Mouse (Mus musculus): ENCODE measurements around the gene Stac.
A peak's percentile ranks its signal among the peaks of the same experiment; 100 is the strongest.

The Stac gene

DNA sequence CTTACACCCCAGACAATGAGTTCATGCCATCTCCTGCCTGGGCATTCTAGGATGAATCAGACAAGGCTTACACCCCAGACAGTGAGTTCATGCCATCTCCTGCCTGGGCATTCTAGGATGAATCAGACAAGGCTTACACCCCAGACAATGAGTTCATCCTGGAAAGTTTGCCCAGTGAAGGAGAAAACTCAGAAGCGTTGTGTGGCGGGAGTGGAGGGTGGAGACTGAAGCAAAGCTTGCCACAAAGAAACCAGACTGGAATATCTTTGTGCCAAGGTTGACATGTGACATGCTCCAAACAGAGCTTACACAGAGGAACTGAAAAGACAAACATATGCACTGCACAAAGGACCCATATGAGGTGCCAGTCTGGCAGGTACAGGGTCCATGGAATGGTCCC lies 102.6 kb downstream of the Stac start:
- DNase-seq (ENCODE audit: low read depth), result no peak

DNA sequence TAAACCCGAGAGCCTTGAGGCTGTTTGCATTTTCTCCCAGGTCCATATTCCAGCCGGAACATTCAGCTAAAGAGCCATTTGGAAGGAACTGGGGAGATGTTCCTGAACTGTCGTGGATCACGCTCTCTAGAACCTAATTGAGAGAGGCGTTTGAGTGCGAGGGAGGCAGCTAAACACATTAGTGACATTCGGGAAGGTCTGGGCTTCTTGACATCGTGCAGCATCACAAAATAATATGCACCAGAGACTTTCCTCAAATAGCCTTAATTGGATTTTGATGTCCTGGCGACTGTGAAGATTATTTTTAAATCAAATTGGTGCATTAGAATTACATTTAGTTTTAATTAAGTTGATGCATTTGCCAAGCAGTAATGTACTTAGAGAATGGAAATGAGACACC lies 111.4 kb downstream of the Stac start:
- DNase-seq (ENCODE audit: low read depth), result no peak

- DNase-seq (ENCODE audit: low read depth), result no peak
These were observed 112.7 kb downstream of the Stac start for GRCm38 (mm10) chr9:111577453-111577852.

DNA sequence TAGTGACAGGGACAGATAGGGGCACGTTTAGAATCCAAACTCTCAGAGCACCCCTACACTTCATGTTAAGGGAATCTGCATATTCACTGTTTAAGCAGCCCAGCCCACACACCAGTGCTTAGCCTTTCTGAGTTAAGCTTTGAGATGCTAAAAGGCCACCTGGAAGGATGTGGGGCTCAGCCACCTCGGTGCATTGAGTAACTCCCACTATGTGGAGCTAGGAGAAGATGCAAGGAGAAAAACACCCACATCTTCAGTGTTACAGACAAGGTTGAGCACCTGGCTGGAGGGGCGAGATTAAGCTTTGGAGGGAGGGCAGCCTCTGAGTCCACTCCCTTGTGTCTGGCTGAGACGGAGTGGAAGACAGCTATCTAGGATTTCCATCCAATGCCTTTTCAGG lies 114.3 kb downstream of the Stac start:
- no peak for DNase-seq (ENCODE audit: low read depth)

DNA sequence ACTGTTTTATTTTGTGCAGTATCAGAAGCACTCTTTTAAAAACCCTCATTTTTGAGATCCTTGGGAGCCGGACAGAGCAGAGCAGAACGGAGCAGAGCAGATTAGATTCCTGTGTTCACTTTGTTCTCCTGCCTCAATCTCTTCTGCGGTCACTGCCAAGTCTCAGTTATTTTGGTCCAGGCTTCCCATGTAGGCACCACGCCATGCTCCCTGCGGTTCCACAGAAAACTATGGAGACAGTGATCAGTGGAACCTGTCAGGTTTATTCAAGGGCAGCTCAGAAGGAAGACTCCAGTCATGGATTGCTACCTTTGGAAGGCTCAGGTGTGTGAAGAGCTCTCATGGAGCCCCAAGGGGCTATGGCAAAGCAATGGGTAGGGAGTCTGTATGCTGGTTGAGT lies 116.3 kb downstream of the Stac start:
- no peak for DNase-seq (ENCODE audit: low read depth)

DNA sequence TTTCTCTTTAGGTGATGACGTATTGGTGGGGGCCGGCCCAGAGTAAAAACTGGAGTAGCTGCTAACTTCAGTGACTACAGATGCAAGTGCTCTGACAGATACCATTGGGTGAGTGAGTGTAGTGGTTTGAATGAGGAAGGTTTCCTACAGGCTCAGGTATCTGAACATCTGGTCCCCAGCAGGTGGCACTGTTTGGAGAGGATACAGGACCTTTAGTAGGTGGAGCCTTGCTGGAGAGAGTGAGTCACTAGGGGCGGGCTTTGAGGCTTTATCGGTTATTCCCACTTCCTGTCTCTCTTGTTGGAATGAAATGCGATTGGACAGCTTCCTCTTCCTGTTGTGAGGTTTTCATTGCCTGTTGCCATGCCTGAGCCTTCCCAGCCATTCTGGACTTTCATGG lies 118.5 kb downstream of the Stac start:
- no peak for DNase-seq (ENCODE audit: low read depth)

DNA sequence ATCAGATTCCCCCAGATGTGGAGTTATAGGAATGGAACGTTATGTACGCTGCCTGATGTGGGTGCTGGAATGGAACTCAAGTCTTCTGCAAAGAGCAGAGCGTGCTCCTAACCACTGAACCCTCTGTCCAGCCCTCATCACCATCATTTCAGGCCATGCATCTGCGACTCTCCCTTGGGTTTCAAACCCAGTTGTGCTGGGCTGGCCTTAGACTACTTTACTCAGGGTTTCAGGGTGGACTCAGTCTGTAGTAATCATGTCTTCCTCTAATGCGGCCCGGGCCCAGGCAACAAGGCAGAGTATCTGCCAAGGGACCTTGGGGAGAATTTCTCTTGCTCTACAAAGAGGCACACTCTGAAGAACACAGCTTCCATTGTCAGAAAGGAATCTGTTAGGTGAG lies 126.0 kb downstream of the Stac start:
- no peak for DNase-seq (ENCODE audit: low read depth)

GRCm38 (mm10) chr9:111563226-111563625 lies 126.9 kb downstream of the Stac start:
- no peak for DNase-seq (ENCODE audit: low read depth)

DNA sequence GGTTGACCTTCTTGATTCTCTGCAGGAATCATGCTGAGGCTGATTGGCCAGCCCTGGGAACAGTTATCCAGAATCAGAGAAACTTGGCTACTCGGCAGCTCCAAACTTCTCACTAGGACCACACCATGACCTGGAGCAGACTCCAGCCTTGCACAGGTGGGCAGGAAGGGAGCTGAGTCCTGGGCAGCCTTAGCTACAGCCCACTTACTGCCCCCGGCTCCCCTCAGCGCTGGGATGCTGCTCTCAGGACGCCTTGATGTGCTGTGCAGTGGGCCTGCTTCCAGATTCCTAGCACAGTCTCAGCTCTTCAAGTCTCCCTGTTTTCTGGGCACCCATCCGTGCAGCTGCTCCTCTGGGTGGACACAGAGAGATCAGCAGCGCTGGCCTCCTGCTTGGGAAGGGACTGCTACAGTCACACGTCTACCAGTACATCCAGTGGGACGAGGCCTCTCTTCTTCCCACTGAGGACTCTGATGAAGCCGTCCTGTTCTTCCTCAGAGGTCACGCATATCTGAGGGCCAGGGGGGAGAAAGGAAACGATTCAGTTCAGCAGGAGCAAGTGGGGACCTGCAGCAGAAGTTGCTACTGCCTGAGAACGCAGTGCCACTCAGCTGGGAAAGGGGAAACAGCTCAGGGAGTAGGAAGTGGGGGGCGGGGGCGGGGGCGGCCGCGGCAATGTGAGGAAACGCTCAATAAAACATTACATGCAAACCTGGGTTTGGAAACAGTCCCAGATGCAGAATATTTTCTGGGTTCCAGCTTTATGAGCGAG lies 127.7 kb downstream of the Stac start:
- DNase-seq (ENCODE audit: low read depth), result no peak

DNA sequence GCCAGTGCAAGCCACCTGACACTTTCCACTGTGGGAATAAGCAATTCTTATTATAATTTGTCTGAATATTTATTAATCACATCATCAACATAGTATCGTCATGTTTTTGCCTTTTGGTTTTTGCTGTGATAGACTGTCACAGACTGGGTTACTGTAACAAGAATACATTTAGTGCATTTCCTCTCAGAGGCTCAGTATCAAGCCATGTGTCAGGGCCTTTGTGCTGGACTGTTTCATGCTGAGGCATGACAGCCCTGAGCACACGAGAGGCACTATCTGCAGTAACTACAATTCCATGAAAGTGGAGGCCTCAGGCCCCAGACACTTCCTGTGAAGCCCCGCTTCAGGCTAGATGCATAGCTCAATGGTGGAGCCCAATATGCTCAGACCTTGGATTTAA lies 133.4 kb downstream of the Stac start:
- DNase-seq (ENCODE audit: low read depth), result no peak

DNA sequence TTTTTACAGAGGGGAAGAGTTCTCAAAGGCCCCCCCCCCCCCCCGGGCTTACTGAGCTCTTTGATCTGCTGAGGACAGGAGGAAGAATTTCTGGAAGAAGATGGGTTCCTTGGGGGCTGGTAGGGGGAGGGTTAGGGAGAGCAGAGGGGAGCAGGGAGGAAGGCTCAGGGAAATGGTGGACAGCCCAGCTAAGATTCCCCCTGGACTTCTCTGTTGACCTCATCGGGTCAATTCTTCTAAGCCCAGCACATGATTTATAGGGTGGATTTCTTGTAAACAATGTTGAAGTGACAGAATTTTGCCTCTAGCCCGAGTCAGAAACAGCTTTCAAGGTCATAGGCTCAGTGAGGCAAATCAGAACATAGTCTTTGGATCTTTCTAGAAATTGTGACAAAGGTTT lies 137.3 kb downstream of the Stac start:
- DNase-seq (ENCODE audit: low read depth), result no peak

DNA sequence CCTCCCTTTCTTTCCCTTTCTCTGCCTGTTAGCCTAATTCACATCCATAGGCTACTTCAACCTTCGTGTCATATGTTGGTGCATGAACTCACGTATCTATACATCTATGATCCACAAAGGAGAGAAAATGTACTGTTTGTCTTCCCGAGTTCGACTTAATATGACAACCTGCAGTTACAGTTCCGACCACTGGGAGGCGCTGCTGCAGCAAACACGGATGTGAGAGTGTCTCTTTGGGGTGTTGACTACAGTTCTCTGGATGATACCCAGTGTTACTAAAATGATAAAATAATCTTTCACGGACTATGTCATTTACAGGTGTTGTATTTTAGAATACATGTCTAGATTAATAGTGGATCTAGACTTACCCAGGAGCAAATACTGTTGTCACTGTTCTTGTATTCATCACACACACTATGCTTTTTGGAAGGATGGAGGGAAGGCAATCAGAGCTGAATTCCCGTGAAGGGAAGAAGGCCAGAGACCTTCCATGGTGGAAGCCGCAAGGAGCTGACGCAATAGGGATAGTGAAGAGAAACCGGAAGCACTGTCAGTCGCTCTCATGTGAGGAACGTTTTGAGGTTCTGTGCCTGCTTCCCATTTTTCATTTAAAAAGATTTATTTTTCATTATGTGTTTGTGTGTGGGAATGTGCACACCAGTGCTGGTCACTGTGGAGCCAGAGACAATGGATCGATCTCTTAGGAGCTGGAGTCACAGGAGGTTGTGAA lies 138.5 kb downstream of the Stac start:
- DNase-seq (ENCODE audit: low read depth), result peak; percentile 15

DNA sequence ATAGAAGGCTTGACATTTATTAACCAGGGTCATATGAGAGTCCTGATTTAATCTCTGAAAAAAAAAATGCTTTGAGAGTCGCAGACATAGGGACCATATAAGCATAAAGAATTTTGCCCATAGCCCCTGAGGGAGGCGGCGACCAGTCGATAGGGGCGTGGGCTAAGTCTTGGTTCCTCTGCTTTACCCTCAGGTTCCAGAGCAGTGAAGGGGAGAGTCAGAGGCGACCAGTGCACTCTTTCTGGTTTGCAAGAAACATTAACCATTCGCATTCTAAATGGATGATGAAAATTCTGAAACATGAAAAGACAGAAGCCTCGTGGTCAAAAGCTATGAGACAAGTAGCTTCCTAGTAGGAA lies 139.2 kb downstream of the Stac start:
- no peak for DNase-seq (ENCODE audit: low read depth)

DNA sequence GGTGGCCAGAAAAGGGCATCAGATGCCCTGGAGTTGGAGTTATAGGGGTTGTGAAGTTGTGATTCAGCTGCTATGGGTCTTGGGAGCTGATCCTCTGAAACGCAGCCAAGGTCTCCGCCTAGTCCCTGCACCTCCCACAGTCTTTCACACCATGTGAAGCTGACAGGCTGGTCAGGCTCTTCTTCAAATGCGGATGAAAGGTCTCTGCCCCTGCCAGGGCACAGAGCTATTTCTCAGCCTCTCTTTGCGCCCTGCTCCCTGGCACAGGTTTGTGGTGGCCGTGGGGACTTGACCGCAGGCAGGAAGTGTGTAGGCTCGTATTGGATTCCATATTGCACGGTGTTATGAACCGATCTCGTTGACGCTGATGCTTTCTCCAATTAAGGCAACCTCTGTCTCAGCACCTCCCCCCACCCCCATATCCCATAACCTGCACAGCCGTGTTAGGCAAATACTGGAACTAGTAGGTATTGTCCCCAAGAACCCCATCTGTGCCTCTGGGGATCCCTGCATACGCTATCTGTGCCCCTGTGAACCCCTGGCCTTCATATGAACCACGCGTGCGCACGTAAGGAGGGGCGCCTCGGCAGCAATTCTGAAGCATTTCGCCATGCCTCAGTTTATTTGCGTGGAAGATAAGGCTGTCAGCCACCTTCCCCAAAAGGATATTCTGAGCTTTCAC lies 139.7 kb downstream of the Stac start:
- no peak for DNase-seq (ENCODE audit: low read depth)

- no peak for DNase-seq (ENCODE audit: low read depth)
These were observed 147.5 kb downstream of the Stac start for GRCm38 (mm10) chr9:111542663-111543062.

- no peak for DNase-seq (ENCODE audit: low read depth)
These were observed 154.6 kb downstream of the Stac start for GRCm38 (mm10) chr9:111535445-111536064.

DNA sequence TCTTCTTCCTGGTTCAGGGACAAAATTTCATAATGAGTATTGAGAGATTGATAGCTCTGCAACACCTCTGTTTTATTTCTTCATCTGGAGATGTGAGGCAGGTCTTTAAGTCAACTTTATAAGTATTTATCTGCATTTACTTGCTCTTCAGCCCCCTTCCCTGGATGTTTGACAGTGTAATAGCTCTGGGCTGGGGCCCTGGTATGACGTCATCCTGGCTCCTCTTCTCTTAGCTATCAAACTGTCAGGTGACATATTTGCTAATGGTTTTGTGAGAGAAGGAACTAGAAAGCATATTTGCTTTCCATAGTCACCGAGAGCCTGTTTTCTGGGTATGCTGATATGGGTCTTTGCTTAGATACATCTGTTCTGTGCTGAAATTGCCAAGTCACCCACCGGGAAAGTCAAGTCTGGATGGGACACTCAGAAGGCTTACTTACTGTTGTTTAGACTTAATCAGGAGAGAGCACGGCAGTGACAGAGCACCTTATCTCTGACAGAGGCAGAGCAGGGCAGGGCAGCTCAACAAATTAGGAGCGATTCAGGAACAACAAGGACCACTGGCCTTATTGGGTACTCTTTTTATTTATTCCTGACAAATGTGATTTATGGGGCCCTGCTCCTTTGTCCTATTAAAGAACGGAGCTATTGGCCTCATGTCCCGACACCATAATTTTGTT lies 155.3 kb downstream of the Stac start:
- DNase-seq (ENCODE audit: low read depth), result no peak

DNA sequence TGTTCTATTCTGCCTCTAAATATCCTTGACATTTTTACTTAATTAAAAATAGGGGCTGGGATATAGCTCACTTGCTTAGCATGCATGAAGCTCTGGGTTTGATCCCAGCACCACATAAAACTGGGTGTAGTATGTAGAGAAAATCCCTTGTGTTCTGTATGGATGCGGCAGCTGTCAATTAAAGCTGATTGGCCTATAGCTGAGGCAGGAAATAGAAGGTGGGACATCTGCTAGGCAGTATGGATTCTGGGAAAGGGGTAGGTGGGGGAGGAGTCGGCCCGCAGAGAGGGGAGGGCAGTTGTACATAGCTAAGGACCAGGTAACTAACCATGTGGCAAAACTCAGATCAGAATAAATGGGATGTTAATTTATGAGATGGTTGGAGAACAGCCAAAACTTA lies 166.3 kb downstream of the Stac start:
- DNase-seq (ENCODE audit: low read depth), result no peak

GRCm38 (mm10) chr9:111523111-111523510 lies 167.0 kb downstream of the Stac start:
- DNase-seq (ENCODE audit: low read depth), result no peak

DNA sequence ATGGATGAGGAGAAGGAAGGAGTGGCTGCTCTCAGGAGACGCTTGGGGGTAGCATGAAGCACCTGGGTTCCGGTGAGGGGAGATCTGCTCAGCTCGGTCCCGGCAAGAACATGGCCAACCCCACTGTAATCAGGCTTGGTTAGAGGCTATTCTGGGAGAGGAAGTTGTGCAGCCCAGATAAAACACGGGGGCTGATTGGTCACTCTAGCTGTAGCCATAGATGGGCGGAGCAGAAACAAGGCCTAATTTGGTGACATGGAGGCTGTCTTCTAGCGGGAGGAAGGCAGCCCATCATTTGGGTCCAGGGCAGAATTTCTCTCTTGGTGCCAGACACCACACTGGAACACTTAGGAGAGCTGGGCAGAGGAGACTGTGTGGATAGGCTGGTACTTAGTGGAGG lies 167.9 kb downstream of the Stac start:
- no peak for DNase-seq (ENCODE audit: low read depth)

GRCm38 (mm10) chr9:111515536-111515935 lies 174.6 kb downstream of the Stac start:
- no peak for DNase-seq (ENCODE audit: low read depth)

All from naive thymus-derived CD4-positive, alpha-beta T cell, adult 2 months (primary cell).